9 mouse cellular contexts compared by ENCODE assay signal in the genomic region with DNA sequence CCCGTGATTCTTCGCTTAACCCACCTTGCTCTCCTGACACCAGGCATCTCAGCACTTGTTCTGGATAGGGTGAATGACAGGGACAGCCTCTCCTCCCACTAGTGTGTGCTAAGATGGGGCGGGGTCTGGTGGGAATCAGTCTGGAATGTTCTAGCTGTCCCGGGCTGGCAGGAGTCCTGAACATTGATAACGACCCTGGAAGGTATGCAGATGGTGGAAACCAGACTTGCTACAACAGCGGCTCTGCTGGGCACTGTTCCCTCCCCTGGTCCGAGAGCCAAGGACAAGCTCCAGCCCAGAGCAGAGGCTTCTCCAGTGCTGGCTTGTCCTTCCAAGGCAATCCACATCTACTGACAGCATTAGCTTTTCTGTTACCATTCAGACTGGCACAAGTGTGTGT. TPM values are rescaled to one million over a fixed set of nuclear protein-coding genes. Genes with fewer than 3 reads are reported as not detected.
DNase-seq lines count a peak whose midpoint lies in the region; ATAC-seq and TF ChIP-seq lines count a peak whose summit lies in the region.
"Had no signal": no experiment of that assay in that cellular context is flagged by ENCODE, and none has a peak within 500 bp of the region (broad histone marks: within the 10 kb centered on the region; RNA-seq: fewer than 3 reads in every experiment).

No protein-coding gene starts in this region.

- H3K4me1 ChIP-seq in midbrain, embryonic 10.5 days: peaks cover 21% of the 10 kb centered on the region
- 0 out of 2 replicates have a peak, but pooled peaks cover 3% of the 10 kb centered on the region for H3K4me1 ChIP-seq in midbrain, embryonic 15.5 days
- H3K4me1 ChIP-seq in stomach, postnatal 0 days (replicated peaks; ENCODE audit: control insufficient read depth, insufficient read depth): peaks cover 4% of the 10 kb centered on the region; the same call in 1 of the 2 replicates

- no peak overlapping the region for H3K9ac ChIP-seq in midbrain, embryonic 15.5 days
- no peak overlapping the region for H3K9ac ChIP-seq in stomach, postnatal 0 days (ENCODE audit: low read length)

- H3K9me3 ChIP-seq in midbrain, embryonic 10.5 days (replicated peaks): no peaks in the 10 kb centered on the region
- H3K9me3 ChIP-seq in midbrain, embryonic 15.5 days: no peaks in the 10 kb centered on the region
- H3K9me3 ChIP-seq in stomach, postnatal 0 days (ENCODE audit: control insufficient read depth, low read length): no peaks in the 10 kb centered on the region

- H3K4me2 ChIP-seq in midbrain, embryonic 15.5 days: no peak overlapping the region
- H3K4me2 ChIP-seq in stomach, postnatal 0 days (replicated peaks; ENCODE audit: low read depth): no peak overlapping the region

- 0 out of 2 replicates have a peak, but pooled peaks cover 5% of the 10 kb centered on the region for H3K36me3 ChIP-seq in midbrain, embryonic 10.5 days
- no peaks in the 10 kb centered on the region for H3K36me3 ChIP-seq in midbrain, embryonic 15.5 days (replicated peaks)
- H3K36me3 ChIP-seq in stomach, postnatal 0 days (ENCODE audit: control insufficient read depth, insufficient read depth, low read length): no peaks in the 10 kb centered on the region

- no peak for DNase-seq in midbrain, embryonic 10.5 days (ENCODE audit: low spot score)
- peak; percentile 97 for DNase-seq in heart, adult 11 months
- DNase-seq in heart, postnatal 4 days: peak; percentile 88
- DNase-seq in stomach, postnatal 0 days (ENCODE audit: low spot score): peak; percentile 46
- DNase-seq in right cerebral cortex, postnatal 14 days: no peak
- no peak for DNase-seq in right cerebral cortex, postnatal 4 days
- DNase-seq: thymus, adult 2 months had no signal

- no peak for TF ChIP-seq EP300 in stomach, postnatal 0 days (optimal IDR thresholded peaks at IDR 0.05)

- no peak for ATAC-seq in midbrain, embryonic 15.5 days (replicated peaks)
- peak; percentile 40; the same call in 1 of the 2 replicates for ATAC-seq in stomach, postnatal 0 days (ENCODE audit: low FRiP score, low TSS enrichment)

- no peak overlapping the region for H3K4me3 ChIP-seq in midbrain, embryonic 10.5 days
- H3K4me3 ChIP-seq in midbrain, embryonic 15.5 days: no peak overlapping the region
- no peak overlapping the region for H3K4me3 ChIP-seq in stomach, postnatal 0 days (ENCODE audit: low read depth, low read length)
- H3K4me3 ChIP-seq: erythroblast, embryonic 14.5 days had no signal

- H3K27ac ChIP-seq in midbrain, embryonic 10.5 days (replicated peaks): 0 out of 2 replicates have a peak overlapping the region, but pooled peaks have one; percentile 17
- no peak overlapping the region for H3K27ac ChIP-seq in midbrain, embryonic 15.5 days
- peak overlapping the region; percentile 65 for H3K27ac ChIP-seq in stomach, postnatal 0 days (replicated peaks)

- 80% methylated on average over 7 of the region's 7 CpGs for WGBS in midbrain, embryonic 10.5 days
- 81% methylated on average over 7 of the region's 7 CpGs for WGBS in midbrain, embryonic 15.5 days
- WGBS in stomach, postnatal 0 days: 30% methylated on average over 7 of the region's 7 CpGs

- H3K27me3 ChIP-seq in midbrain, embryonic 10.5 days (ENCODE audit: low read depth, poor library complexity, severe bottlenecking): no peaks in the 10 kb centered on the region
- no peaks in the 10 kb centered on the region for H3K27me3 ChIP-seq in midbrain, embryonic 15.5 days (replicated peaks)
- H3K27me3 ChIP-seq in stomach, postnatal 0 days (ENCODE audit: control insufficient read depth, insufficient read depth, low read length): no peaks in the 10 kb centered on the region

- no peak for TF ChIP-seq CTCF in stomach, postnatal 0 days (IDR thresholded peaks at IDR 0.05; ENCODE audit: low read depth)

RNA-seq across cellular contexts. Expression of gene Megf6, which starts 43.1 kb away (rescaled TPM):
- polyA plus RNA-seq in midbrain, embryonic 10.5 days (2016; fragmentation: Nextera tagmentation; extraction: Ambion mirVana): 21.6 and 23.4 TPM in 2 replicates
- polyA plus RNA-seq in midbrain, embryonic 15.5 days (2015; fragmentation: Nextera tagmentation; extraction: Ambion mirVana): 9.4 and 9.5 TPM in 2 replicates
- total RNA-seq in heart, postnatal 4 days (2021): 10 to 100 TPM; 50.0 to 52.8 TPM
- 10.2 and 10.8 TPM in 2 replicates for polyA plus RNA-seq in stomach, postnatal 0 days (2015; fragmentation: Nextera tagmentation; extraction: Ambion mirVana)

RNA-seq across cellular contexts. Expression of gene Tprgl, which starts 53.1 kb away (rescaled TPM):
- 120 and 129 TPM in 2 replicates for polyA plus RNA-seq in midbrain, embryonic 10.5 days (2016; fragmentation: Nextera tagmentation; extraction: Ambion mirVana)
- 206 and 225 TPM in 2 replicates for polyA plus RNA-seq in midbrain, embryonic 15.5 days (2015; fragmentation: Nextera tagmentation; extraction: Ambion mirVana)
- 100 to 1,000 TPM; 100 to 113 TPM for total RNA-seq in heart, postnatal 4 days (2021)
- polyA plus RNA-seq in stomach, postnatal 0 days (2015; fragmentation: Nextera tagmentation; extraction: Ambion mirVana): 165 and 170 TPM in 2 replicates

Comparison
In these comparisons a context has a peak if more than half of its experiments do, and no peak if none do; other contexts are left out.
1. DNase-seq: peak in heart, adult 11 months (single experiment), heart, postnatal 4 days (single experiment) and stomach, postnatal 0 days (single experiment); none in midbrain, embryonic 10.5 days (single experiment), right cerebral cortex, postnatal 14 days (single experiment) and right cerebral cortex, postnatal 4 days (single experiment).